Mouse (Mus musculus) E14TG2a.4 (cell line): ENCODE results near the gene St14.
A peak's percentile ranks its signal among the peaks of the same experiment; 100 is the strongest.

Source experiments
- H3K27me3 ChIP-seq: 2 replicates; pipeline ENCODE4 v1.6.1; 2014; ENCODE audit warnings: low read length, control low read depth; ENCODE audit not compliant: insufficient read depth
- H3K36me3 ChIP-seq: 2 replicates; pipeline ENCODE4 v1.6.1; 2014; ENCODE audit warnings: low read length, control low read depth; ENCODE audit not compliant: insufficient read depth
- H3K4me1 ChIP-seq: replicated peaks from 2 replicates; pipeline ENCODE4 v1.6.1; 2014; ENCODE audit warnings: low read depth, low read length, control low read depth
- H3K4me3 ChIP-seq: replicated peaks from 2 replicates; pipeline ENCODE4 v1.5.1; 2014; ENCODE audit warnings: mild to moderate bottlenecking, low read length
- H3K9me3 ChIP-seq: 2 replicates; pipeline ENCODE4 v1.6.1; 2014; ENCODE audit warnings: low read length, control low read depth
- CTCF ChIP-seq: conservative IDR thresholded peaks from 2 replicates; pipeline ENCODE4 v1.5.1; 2014; ENCODE audit warnings: low read length
- NANOG ChIP-seq: IDR thresholded peaks from 2 replicates; pipeline ENCODE4 v1.6.1; 2014; ENCODE audit warnings: borderline replicate concordance, low read length, mixed read lengths
- POU5F1 ChIP-seq: IDR thresholded peaks from 2 replicates; pipeline ENCODE4 v1.6.1; 2014; ENCODE audit warnings: low read length, borderline replicate concordance

The St14 gene

DNA sequence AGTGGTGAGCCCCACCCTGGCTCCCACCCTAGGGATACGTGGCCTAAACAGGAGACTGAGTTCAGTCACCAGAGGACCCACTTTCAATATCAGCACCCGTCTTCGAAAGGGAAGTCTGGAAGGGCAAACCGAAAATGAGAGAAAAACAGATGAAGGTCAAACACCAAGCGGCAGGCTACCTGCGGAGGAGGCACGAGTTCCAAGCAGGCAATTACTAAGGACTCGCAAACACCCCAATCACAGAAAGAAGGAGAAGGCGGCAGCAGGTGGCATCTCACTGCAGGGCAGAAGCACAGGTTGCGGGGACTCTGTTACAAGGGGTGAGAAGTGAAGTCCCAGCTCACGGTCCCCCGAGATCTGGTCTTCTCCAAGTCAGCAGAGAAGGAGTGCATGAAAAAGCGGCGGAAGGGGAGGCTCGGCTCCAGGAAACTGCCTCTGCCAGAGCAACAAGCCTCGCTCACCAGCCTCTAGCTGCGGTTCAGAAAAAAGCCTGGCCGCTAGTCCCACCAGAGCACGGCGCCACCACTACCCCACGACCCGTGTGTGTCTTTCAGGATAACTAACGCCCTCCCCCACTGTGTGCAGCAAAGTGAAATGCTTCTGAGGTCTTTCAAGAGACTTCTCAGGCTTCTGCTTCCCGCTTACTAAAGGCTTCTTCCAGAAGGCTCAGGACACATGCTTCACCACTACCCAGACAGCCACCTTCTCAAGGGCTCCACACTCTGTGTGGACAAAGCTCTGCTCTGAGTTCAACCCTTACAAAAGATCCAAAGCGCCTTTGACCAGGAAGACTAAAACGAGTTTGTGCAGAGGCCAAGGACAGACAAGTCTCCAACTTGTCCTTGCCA lies 1.1 kb downstream of the St14 start:
- Histone ChIP-seq H3K36me3 (no peaks in the 10 kb centered on the region), H3K4me3 (peak overlapping the region; percentile 91), H3K9me3 (no peaks in the 10 kb centered on the region), H3K4me1 (peaks cover 58% of the 10 kb centered on the region), H3K27me3 (peaks cover 49% of the 10 kb centered on the region)
- no peak for TF ChIP-seq NANOG
- no peak for TF ChIP-seq POU5F1
- TF ChIP-seq CTCF = no peak

- Histone ChIP-seq H3K27me3 (peaks cover 49% of the 10 kb centered on the region), H3K9me3 (no peaks in the 10 kb centered on the region), H3K4me3 (peak overlapping the region; percentile 91), H3K36me3 (no peaks in the 10 kb centered on the region), H3K4me1 (peaks cover 58% of the 10 kb centered on the region)
- no peak for TF ChIP-seq CTCF
- no peak for TF ChIP-seq NANOG
- TF ChIP-seq POU5F1 = no peak
These were observed 1.7 kb downstream of the St14 start for GRCm38 (mm10) chr9:31129956-31130355.

GRCm38 (mm10) chr9:31127876-31128465 lies 3.7 kb downstream of the St14 start:
- H3K27me3 ChIP-seq = peaks cover 38% of the 10 kb centered on the region
- H3K4me3 ChIP-seq = no peak overlapping the region
- peaks cover 73% of the 10 kb centered on the region for H3K4me1 ChIP-seq
- no peak for TF ChIP-seq NANOG
- no peak for TF ChIP-seq CTCF
- no peak for TF ChIP-seq POU5F1
- H3K9me3 ChIP-seq = no peaks in the 10 kb centered on the region
- H3K36me3 ChIP-seq = no peaks in the 10 kb centered on the region; the same call in 1 of the 2 replicates

DNA sequence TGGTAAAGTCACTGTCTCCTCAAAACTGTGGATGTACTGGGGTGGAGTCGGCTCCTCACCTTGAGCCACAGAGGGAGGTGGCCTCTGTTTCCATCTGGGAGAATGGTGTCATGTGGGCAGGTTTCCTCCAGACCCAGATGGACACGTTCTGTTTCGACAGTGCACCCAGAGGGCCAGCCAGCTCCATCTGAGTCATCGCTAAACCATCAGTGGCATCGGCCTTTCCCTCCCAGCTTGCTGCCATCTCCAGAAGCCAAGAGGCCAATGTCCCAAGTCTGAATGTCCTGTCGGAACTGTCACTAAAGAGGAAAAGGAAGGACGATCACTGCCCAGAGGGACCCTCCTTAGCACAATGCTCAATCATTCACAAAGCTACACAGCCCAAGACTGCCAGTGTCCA lies 5.6 kb downstream of the St14 start:
- H3K4me3 ChIP-seq = no peak overlapping the region
- no peaks in the 10 kb centered on the region; the same call in 1 of the 2 replicates for H3K36me3 ChIP-seq
- H3K4me1 ChIP-seq = peaks cover 85% of the 10 kb centered on the region
- TF ChIP-seq POU5F1 (no peak), CTCF (no peak), NANOG (no peak)
- H3K9me3 ChIP-seq = no peaks in the 10 kb centered on the region
- peaks cover 20% of the 10 kb centered on the region for H3K27me3 ChIP-seq

DNA sequence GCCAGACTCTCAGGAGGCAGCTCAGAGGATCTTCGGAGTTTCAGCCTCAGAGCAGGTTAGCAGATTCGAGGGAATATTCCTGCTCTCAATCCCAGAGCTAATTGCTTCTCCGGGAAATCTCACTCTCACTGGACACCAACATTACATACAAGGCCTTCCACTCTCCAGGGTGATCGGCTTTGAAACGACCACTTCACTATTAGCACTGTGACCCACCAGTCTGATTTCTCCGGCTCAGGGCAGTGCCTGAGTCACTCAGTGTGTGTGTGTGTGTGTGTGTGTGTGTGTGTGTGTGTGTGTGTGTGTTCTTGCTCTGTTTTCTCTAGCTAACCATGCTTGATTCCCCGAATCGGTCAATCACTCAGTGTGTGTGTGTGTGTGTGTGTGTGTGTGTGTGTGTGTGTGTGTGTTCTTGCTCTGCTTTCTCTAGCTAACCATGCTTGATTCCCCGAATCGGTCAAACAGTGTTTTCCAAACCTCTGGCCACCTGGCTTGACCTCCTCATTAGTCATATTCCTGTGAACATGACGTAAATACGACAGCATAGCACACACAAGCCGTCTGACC lies 9.1 kb downstream of the St14 start:
- no peak for TF ChIP-seq POU5F1
- no peak for TF ChIP-seq CTCF
- TF ChIP-seq NANOG = no peak
- no peaks in the 10 kb centered on the region; the same call in 1 of the 2 replicates for H3K36me3 ChIP-seq
- H3K9me3 ChIP-seq = no peaks in the 10 kb centered on the region
- no peak overlapping the region for H3K4me3 ChIP-seq
- H3K4me1 ChIP-seq = peaks cover 85% of the 10 kb centered on the region
- no peaks in the 10 kb centered on the region for H3K27me3 ChIP-seq

DNA sequence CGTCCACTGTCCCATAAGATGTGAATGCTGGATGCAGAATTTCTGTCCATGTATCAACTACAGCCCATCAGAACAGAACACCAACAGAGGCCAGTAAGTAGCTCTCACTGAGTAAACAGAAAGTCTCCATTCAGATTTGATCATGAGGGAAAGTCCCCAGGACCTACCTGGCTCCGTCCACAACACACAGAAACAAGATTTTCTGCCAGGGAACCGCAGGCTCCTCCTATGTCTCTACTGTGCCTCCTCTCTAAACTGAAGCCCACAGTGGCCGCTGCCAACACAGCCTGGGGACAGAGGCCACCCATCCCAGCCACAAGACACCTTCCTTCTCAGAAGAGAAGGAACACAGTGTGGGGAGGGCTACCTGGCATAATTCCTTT lies 11.1 kb downstream of the St14 start:
- peak overlapping the region; percentile 67 for H3K4me3 ChIP-seq

DNA sequence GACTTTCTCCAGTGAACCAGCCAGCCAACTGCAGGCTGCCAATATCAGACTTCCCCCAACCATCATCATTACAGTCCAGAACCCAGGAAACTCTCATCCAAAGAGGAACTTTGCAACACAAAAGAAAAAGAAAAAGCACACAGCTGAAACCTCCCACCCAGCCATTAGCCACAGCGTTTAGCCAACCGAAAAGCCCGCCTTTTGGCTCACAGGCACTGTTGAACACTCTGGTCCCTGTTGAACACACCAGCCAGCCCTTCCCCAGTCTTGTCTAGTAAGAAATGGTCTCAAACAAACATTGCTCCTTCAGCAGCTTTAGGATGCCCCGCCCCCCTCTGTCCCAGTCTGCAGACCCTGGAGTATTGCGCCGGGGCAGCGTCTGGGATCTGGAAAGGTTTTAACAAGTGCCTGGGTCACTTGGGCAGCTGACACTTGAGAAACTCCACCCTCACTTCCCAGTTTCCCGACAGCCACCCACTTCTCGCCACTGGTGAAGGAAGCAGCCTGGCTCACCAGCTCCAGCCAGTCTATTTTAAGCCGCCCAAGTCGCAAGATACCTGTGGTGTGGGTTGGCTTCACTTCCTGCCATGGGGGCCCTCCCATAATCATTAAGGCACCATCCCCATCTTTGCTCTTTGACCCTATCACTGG lies 11.6 kb downstream of the St14 start:
- H3K4me1 ChIP-seq = peaks cover 92% of the 10 kb centered on the region
- H3K27me3 ChIP-seq = no peaks in the 10 kb centered on the region
- no peaks in the 10 kb centered on the region; the same call in 1 of the 2 replicates for H3K36me3 ChIP-seq

More for the DNA sequence above, 11.1 kb downstream of the St14 start:
- Histone ChIP-seq H3K9me3 (no peaks in the 10 kb centered on the region), H3K36me3 (no peaks in the 10 kb centered on the region; the same call in 1 of the 2 replicates), H3K4me1 (peaks cover 87% of the 10 kb centered on the region), H3K27me3 (no peaks in the 10 kb centered on the region)
- TF ChIP-seq NANOG (no peak), CTCF (no peak), POU5F1 (no peak)

GRCm38 (mm10) chr9:31119405-31119804 lies 12.2 kb downstream of the St14 start:
- TF ChIP-seq POU5F1 = no peak
- no peak for TF ChIP-seq NANOG
- TF ChIP-seq CTCF = no peak
- no peaks in the 10 kb centered on the region for H3K9me3 ChIP-seq
- H3K27me3 ChIP-seq = no peaks in the 10 kb centered on the region
- H3K4me1 ChIP-seq = peaks cover 94% of the 10 kb centered on the region
- H3K36me3 ChIP-seq = no peaks in the 10 kb centered on the region; the same call in 1 of the 2 replicates
- H3K4me3 ChIP-seq = peak overlapping the region; percentile 67; the same call in 1 of the 2 replicates

More for the DNA sequence above, 11.6 kb downstream of the St14 start:
- H3K9me3 ChIP-seq = no peaks in the 10 kb centered on the region
- peak overlapping the region; percentile 67 for H3K4me3 ChIP-seq
- no peak for TF ChIP-seq POU5F1
- no peak for TF ChIP-seq NANOG
- no peak for TF ChIP-seq CTCF
